Mouse (Mus musculus): ENCODE data around the gene Pgc. TPM values are rescaled to one million over a fixed set of nuclear protein-coding genes. Genes with fewer than 3 reads are reported as not detected.

The Pgc gene
- total RNA-seq, 1 experiment from 2014 or later: not detected

DNA sequence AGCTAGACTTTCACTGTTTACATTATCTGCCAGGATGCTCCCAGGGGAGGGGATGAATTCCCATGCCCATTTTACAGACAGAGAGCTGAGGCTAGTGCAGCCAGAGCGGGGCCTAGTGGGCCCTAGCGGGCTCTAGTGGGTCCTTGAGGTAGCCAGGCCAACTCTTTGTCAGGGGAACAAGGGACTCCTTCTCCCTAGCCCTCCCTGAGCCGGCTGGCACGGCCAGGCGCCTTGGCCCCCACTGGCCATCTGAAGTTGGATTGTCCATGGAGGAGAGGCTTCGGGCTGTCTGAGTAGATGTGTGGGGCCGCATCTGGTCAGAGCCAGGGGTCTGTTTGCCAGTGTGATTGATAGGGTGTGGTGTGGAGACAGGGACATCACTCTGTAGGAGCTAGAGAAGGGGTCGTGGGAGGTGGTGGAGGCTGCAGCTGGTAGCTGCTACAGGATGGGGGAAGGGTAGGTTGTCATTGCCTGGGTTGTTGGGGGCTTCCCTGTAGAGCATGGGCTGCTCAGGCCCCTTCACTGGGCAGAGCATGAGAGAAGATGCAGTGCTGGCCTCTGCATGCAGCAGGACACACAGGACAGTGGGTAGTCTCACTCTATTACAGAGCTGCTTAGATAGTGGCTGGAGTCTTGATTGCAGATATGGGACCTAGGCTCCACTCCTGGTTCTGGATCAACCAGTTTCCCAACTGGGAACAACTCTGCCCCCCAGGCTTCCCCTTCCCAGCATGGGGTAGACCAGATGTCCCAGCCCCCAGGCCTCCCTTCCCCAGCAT, 57.0 kb downstream of the Pgc start:
- DNase-seq: no peak

Other genes starting within 250 kb of the Pgc start
- 21.1 and 25.7 TPM in 2 replicates for gene Taf8, start 224.6 kb upstream of the Pgc start, total RNA-seq (2021)
- gene Ccnd3, start 221.8 kb upstream of the Pgc start, total RNA-seq (2021): 385 and 429 TPM in 2 replicates
- 15.5 and 22.0 TPM in 2 replicates for gene Bysl, start 115.3 kb upstream of the Pgc start, total RNA-seq (2021)
- 38.7 and 40.5 TPM in 2 replicates for gene Med20, start 115.3 kb upstream of the Pgc start, total RNA-seq (2021)
- 1.4 and 3.9 TPM in 2 replicates for gene Gm20517, start 115.3 kb upstream of the Pgc start, total RNA-seq (2021)
- gene Usp49, start 96.2 kb upstream of the Pgc start, total RNA-seq (2021): 8.8 and 9.3 TPM in 2 replicates
- 213 and 228 TPM in 2 replicates for gene Tomm6, start 38.5 kb upstream of the Pgc start, total RNA-seq (2021)
- 4.3 and 8.0 TPM in 2 replicates for gene Frs3, start 37.8 kb upstream of the Pgc start, total RNA-seq (2021)
- 0.91 TPM in 1 of 2 replicates, not detected in the other for gene Gm21981, start 32.4 kb upstream of the Pgc start, total RNA-seq (2021)
- gene Prickle4, start 32.1 kb upstream of the Pgc start, total RNA-seq (2021): 1.7 and 4.3 TPM in 2 replicates
- gene Tfeb, start 10.2 kb downstream of the Pgc start, total RNA-seq (2021): 21.1 and 28.0 TPM in 2 replicates
- 2.4 TPM in 1 of 2 replicates, not detected in the other for gene Mdfi, start 107.8 kb downstream of the Pgc start, total RNA-seq (2021)
- 25.1 and 33.4 TPM in 2 replicates for gene Foxp4, start 197.8 kb downstream of the Pgc start, total RNA-seq (2021)